Mouse (Mus musculus) heart, postnatal 0 days (tissue): ENCODE measurements around the gene Try10. TPM values are rescaled to one million over a fixed set of nuclear protein-coding genes. Genes with fewer than 3 reads are reported as not detected.

Source experiments
- polyA plus RNA-seq: library from polyadenylated mRNA; unstranded; fragments of >200 nt; fragmentation: Nextera tagmentation; extraction: Ambion mirVana; gene quantifications from 2 replicates; pipeline ENCODE4 v1.2.1, GENCODE M21; 2015
- total RNA-seq: library from RNA; depleted of rRNA; stranded (reverse); fragments of >200 nt; gene quantifications from 2 replicates; pipeline ENCODE4 v1.2.3, GENCODE M21; 2014; ENCODE audit warnings: low replicate concordance; rRNA removed

The Try10 gene
- total and polyA plus RNA-seq, 2 experiments from 2014 or later: not detected

Other genes starting within 250 kb of the Try10 start
- not detected in 2 replicates for gene Try4, start 51.8 kb upstream of the Try10 start, total RNA-seq
- gene Try4, start 51.8 kb upstream of the Try10 start, polyA plus RNA-seq: not detected in 2 replicates
- not detected in 2 replicates for gene Try5, start 37.3 kb upstream of the Try10 start, total RNA-seq
- gene Try5, start 37.3 kb upstream of the Try10 start, polyA plus RNA-seq: not detected in 2 replicates
- gene Prss3, start 23.6 kb downstream of the Try10 start, total RNA-seq: not detected in 2 replicates
- not detected in 2 replicates for gene Prss3, start 23.6 kb downstream of the Try10 start, polyA plus RNA-seq
- not detected in 2 replicates for gene Gm5771, start 38.3 kb downstream of the Try10 start, total RNA-seq
- not detected in 2 replicates for gene Gm5771, start 38.3 kb downstream of the Try10 start, polyA plus RNA-seq
- not detected in 2 replicates for gene Gm10334, start 92.0 kb downstream of the Try10 start, total RNA-seq
- not detected in 2 replicates for gene Gm10334, start 92.0 kb downstream of the Try10 start, polyA plus RNA-seq
- gene Prss1, start 104.8 kb downstream of the Try10 start, total RNA-seq: not detected in 2 replicates
- gene Prss1, start 104.8 kb downstream of the Try10 start, polyA plus RNA-seq: not detected in 2 replicates
- not detected in 2 replicates for gene Prss2, start 167.7 kb downstream of the Try10 start, total RNA-seq
- gene Prss2, start 167.7 kb downstream of the Try10 start, polyA plus RNA-seq: not detected in 2 replicates